Mouse (Mus musculus) forebrain, embryonic 12.5 days (tissue): ENCODE data around the gene Cd2. TPM values are rescaled to one million over a fixed set of nuclear protein-coding genes. Genes with fewer than 3 reads are reported as not detected.

Experiments used
- ATAC-seq: fragments of 200-750 bp; cut with Nextera tagmentation; 2 replicates; pipeline ENCODE4 v1.8.0; 2017; ENCODE audit warnings: moderate TSS enrichment; ENCODE audit not compliant: low FRiP score
- H3K27ac ChIP-seq: fragments of 300-500 bp; sonication (generic); 2 replicates; pipeline ENCODE4 v1.5.1; 2016; ENCODE audit warnings: mild to moderate bottlenecking
- H3K27me3 ChIP-seq: fragments of 300-500 bp; sonication (generic); 2 replicates; pipeline ENCODE4 v1.6.1; 2016; ENCODE audit warnings: mild to moderate bottlenecking
- H3K36me3 ChIP-seq: fragments of 300-500 bp; sonication (generic); replicated peaks from 2 replicates; pipeline ENCODE4 v1.6.1; 2016; ENCODE audit warnings: mild to moderate bottlenecking
- H3K4me1 ChIP-seq: fragments of 300-500 bp; sonication (generic); 2 replicates; pipeline ENCODE4 v1.6.1; 2016
- H3K4me2 ChIP-seq: fragments of 300-500 bp; sonication (generic); 2 replicates; pipeline ENCODE4 v1.6.1; 2016; ENCODE audit warnings: mild to moderate bottlenecking, moderate library complexity
- H3K4me3 ChIP-seq: fragments of 300-500 bp; sonication (generic); replicated peaks from 2 replicates; pipeline ENCODE4 v1.5.1; 2016; ENCODE audit warnings: mild to moderate bottlenecking
- H3K9ac ChIP-seq: fragments of 300-500 bp; sonication (generic); 2 replicates; pipeline ENCODE4 v1.6.1; 2016; ENCODE audit warnings: mild to moderate bottlenecking
- H3K9me3 ChIP-seq: fragments of 300-500 bp; sonication (generic); 2 replicates; pipeline ENCODE4 v1.6.1; 2016
- WGBS: fragments of 180-500 bp; shearing (Covaris S2); methylation state at CpG from one replicate; pipeline ENCODE4 v1.1.7; 2016; 5-methylcytosine and 5-hydroxymethylcytosine counted together
- polyA plus RNA-seq: library from polyadenylated mRNA; unstranded; fragments of >200 nt; fragmentation: Nextera tagmentation; extraction: Ambion mirVana; gene quantifications from 2 replicates; pipeline ENCODE4 v1.2.1, GENCODE M21; 2016

The Cd2 gene
- not detected in 2 replicates for polyA plus RNA-seq

DNA sequence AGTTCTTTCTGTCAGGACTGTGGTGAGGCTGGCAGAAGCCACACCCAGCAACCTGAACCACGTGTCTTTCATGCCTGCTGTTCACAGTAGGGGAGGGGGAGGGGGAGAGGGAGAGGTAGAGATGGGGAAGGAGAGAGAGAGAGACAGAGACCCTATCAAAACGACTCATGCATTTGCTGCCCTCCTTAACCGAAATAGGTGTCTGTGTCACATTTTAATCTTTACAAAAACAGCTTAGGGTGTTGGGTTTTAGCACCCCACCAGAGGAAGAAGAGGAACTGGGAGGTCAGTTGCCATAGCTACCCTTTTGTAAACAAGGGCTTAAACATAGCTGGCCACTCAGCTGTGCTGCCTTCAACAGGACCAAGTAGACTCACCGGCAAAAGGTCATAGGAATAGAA, at the start of gene Cd2:
Gene Cd2 (minus strand): TSS at position 29 of the 401 bp plus-strand sequence.
- Histone ChIP-seq H3K4me1 (no peaks in the 10 kb centered on the region), H3K4me3 (no peak within 1 kb of the TSS), H3K27ac (no peak within 1 kb of the TSS), H3K9me3 (no peaks in the 10 kb centered on the region), H3K4me2 (no peak within 1 kb of the TSS), H3K36me3 (no peaks in the 10 kb centered on the region), H3K27me3 (no peaks in the 10 kb centered on the region), H3K9ac (no peak within 1 kb of the TSS)
- 35% methylated on average over 4 of the region's 4 CpGs for whole genome bisulfite sequencing
- no peak for ATAC-seq

GRCm38 (mm10) chr3:101328617-101329016, 40.9 kb upstream of the Cd2 start:
- 89% methylated on average over 7 of the region's 7 CpGs for WGBS

GRCm38 (mm10) chr3:101327248-101327647, 39.5 kb upstream of the Cd2 start:
- 69% methylated on average over 2 of the region's 2 CpGs for WGBS
- Histone ChIP-seq H3K9ac (no peak overlapping the region), H3K4me3 (no peak overlapping the region), H3K4me2 (no peak overlapping the region), H3K36me3 (no peaks in the 10 kb centered on the region), H3K27ac (no peak overlapping the region), H3K4me1 (no peaks in the 10 kb centered on the region), H3K27me3 (no peaks in the 10 kb centered on the region), H3K9me3 (no peaks in the 10 kb centered on the region)
- ATAC-seq = no peak

More at GRCm38 (mm10) chr3:101328617-101329016, 40.9 kb upstream of the Cd2 start:
- no peak overlapping the region for H3K4me3 ChIP-seq
- H3K36me3 ChIP-seq = no peaks in the 10 kb centered on the region
- no peak for ATAC-seq
- no peak overlapping the region for H3K27ac ChIP-seq
- H3K4me1 ChIP-seq = no peaks in the 10 kb centered on the region
- no peak overlapping the region for H3K4me2 ChIP-seq
- H3K9me3 ChIP-seq = no peaks in the 10 kb centered on the region
- no peak overlapping the region for H3K9ac ChIP-seq
- no peaks in the 10 kb centered on the region for H3K27me3 ChIP-seq

- Histone ChIP-seq H3K27ac (no peak overlapping the region), H3K9me3 (no peaks in the 10 kb centered on the region), H3K27me3 (no peaks in the 10 kb centered on the region; the same call in 1 of the 2 replicates), H3K4me2 (no peak overlapping the region), H3K4me3 (no peak overlapping the region), H3K9ac (no peak overlapping the region), H3K4me1 (no peaks in the 10 kb centered on the region), H3K36me3 (no peaks in the 10 kb centered on the region)
- 78% methylated on average over 10 of the region's 10 CpGs for WGBS
- ATAC-seq = no peak
These were observed 34.7 kb upstream of the Cd2 start for GRCm38 (mm10) chr3:101322437-101322836.

DNA sequence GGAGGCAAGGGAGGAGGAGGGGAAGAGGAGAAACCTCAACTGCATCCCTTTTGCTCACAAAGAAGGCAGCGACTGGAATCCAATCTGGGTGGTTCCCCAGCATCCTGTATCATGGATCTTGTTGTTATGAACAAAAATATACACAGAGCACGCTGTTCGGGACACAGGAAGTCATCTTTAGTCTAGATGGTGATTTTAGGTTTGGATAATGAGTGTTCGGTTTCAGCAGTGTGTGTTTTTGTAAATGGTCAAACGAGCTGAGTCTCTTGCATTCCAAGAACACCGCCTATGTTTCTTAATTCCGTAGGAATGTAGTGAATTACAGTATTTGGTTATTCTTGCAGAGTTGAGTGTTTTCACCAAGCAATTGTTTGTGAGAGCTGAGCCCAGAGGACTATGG, 33.1 kb upstream of the Cd2 start:
- no peak overlapping the region for H3K27ac ChIP-seq
- no peaks in the 10 kb centered on the region; the same call in 1 of the 2 replicates for H3K27me3 ChIP-seq
- no peak overlapping the region for H3K4me2 ChIP-seq
- H3K4me1 ChIP-seq = no peaks in the 10 kb centered on the region
- no peaks in the 10 kb centered on the region for H3K36me3 ChIP-seq
- no peak overlapping the region for H3K4me3 ChIP-seq
- WGBS = 80% methylated on average over 7 of the region's 7 CpGs
- ATAC-seq = no peak
- no peaks in the 10 kb centered on the region for H3K9me3 ChIP-seq
- no peak overlapping the region for H3K9ac ChIP-seq

- H3K4me1 ChIP-seq = no peaks in the 10 kb centered on the region
- H3K9me3 ChIP-seq = no peaks in the 10 kb centered on the region
- no peak overlapping the region for H3K9ac ChIP-seq
- no peak overlapping the region for H3K4me3 ChIP-seq
- no peaks in the 10 kb centered on the region for H3K36me3 ChIP-seq
- no peak overlapping the region for H3K27ac ChIP-seq
- 94% methylated on average over 6 of the region's 6 CpGs for WGBS
- ATAC-seq = no peak
- H3K27me3 ChIP-seq = no peaks in the 10 kb centered on the region; the same call in 1 of the 2 replicates
- no peak overlapping the region for H3K4me2 ChIP-seq
These were observed 30.9 kb upstream of the Cd2 start for GRCm38 (mm10) chr3:101318516-101319170.

GRCm38 (mm10) chr3:101318115-101318514, 30.4 kb upstream of the Cd2 start:
- Histone ChIP-seq H3K4me2 (no peak overlapping the region), H3K36me3 (no peaks in the 10 kb centered on the region), H3K27ac (no peak overlapping the region), H3K9ac (no peak overlapping the region), H3K4me1 (no peaks in the 10 kb centered on the region), H3K4me3 (no peak overlapping the region), H3K27me3 (no peaks in the 10 kb centered on the region; the same call in 1 of the 2 replicates), H3K9me3 (no peaks in the 10 kb centered on the region)
- ATAC-seq = no peak
- WGBS = 70% methylated on average over 6 of the region's 6 CpGs

DNA sequence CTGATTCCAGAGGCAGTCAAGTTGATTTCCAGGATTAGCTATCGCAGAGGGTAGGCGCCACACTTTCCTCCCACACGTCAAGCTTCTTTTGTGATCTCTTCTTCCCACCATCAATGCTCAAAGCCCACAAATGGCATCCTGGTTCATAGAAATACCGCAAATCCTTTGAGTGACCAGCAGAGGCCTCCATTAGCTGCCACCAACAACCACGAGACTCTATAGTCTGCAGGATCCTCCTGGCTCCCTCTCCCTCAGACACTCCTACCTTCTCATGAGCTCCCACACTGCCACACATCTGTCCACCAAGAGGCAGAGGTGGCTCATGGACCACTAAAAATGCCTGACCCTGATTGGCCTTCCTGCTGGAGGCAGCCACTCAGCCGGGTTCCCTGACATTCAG, 27.2 kb upstream of the Cd2 start:
- H3K27ac ChIP-seq = no peak overlapping the region
- no peak overlapping the region for H3K4me2 ChIP-seq
- H3K4me1 ChIP-seq = no peaks in the 10 kb centered on the region
- 75% methylated on average over 6 of the region's 6 CpGs for WGBS
- no peak for ATAC-seq
- no peaks in the 10 kb centered on the region for H3K9me3 ChIP-seq
- H3K4me3 ChIP-seq = no peak overlapping the region
- H3K27me3 ChIP-seq = no peaks in the 10 kb centered on the region; the same call in 1 of the 2 replicates
- no peaks in the 10 kb centered on the region for H3K36me3 ChIP-seq
- no peak overlapping the region for H3K9ac ChIP-seq

GRCm38 (mm10) chr3:101313266-101314051, 25.7 kb upstream of the Cd2 start:
- Histone ChIP-seq H3K36me3 (no peaks in the 10 kb centered on the region), H3K4me1 (peaks cover 2% of the 10 kb centered on the region; the same call in 1 of the 2 replicates), H3K9me3 (no peaks in the 10 kb centered on the region), H3K4me3 (no peak overlapping the region), H3K27ac (no peak overlapping the region), H3K4me2 (no peak overlapping the region), H3K27me3 (no peaks in the 10 kb centered on the region), H3K9ac (no peak overlapping the region)
- 87% methylated on average over 8 of the region's 8 CpGs for WGBS
- no peak for ATAC-seq

GRCm38 (mm10) chr3:101310977-101311376, 23.2 kb upstream of the Cd2 start:
- 76% methylated on average over 9 of the region's 9 CpGs for WGBS
- Histone ChIP-seq H3K4me3 (no peak overlapping the region), H3K27me3 (no peaks in the 10 kb centered on the region), H3K9ac (no peak overlapping the region), H3K4me1 (peaks cover 2% of the 10 kb centered on the region; the same call in 1 of the 2 replicates), H3K4me2 (no peak overlapping the region), H3K9me3 (no peaks in the 10 kb centered on the region), H3K36me3 (no peaks in the 10 kb centered on the region), H3K27ac (no peak overlapping the region)
- no peak for ATAC-seq

GRCm38 (mm10) chr3:101309626-101310025, 21.9 kb upstream of the Cd2 start:
- WGBS = 82% methylated on average over 3 of the region's 3 CpGs
- Histone ChIP-seq H3K4me2 (no peak overlapping the region), H3K4me1 (peaks cover 2% of the 10 kb centered on the region; the same call in 1 of the 2 replicates), H3K4me3 (no peak overlapping the region), H3K9ac (no peak overlapping the region), H3K27ac (no peak overlapping the region), H3K36me3 (no peaks in the 10 kb centered on the region), H3K9me3 (no peaks in the 10 kb centered on the region), H3K27me3 (no peaks in the 10 kb centered on the region)
- no peak for ATAC-seq

- H3K4me2 ChIP-seq = no peak overlapping the region
- H3K9me3 ChIP-seq = no peaks in the 10 kb centered on the region
- no peaks in the 10 kb centered on the region for H3K36me3 ChIP-seq
- H3K4me1 ChIP-seq = peaks cover 13% of the 10 kb centered on the region
- H3K27me3 ChIP-seq = peaks cover 5% of the 10 kb centered on the region
- WGBS = 86% methylated on average over 9 of the region's 9 CpGs
- H3K9ac ChIP-seq = no peak overlapping the region
- no peak overlapping the region for H3K4me3 ChIP-seq
- ATAC-seq = no peak
- H3K27ac ChIP-seq = no peak overlapping the region
These were observed 18.4 kb upstream of the Cd2 start for GRCm38 (mm10) chr3:101306090-101306489.
